In the genomic region with DNA sequence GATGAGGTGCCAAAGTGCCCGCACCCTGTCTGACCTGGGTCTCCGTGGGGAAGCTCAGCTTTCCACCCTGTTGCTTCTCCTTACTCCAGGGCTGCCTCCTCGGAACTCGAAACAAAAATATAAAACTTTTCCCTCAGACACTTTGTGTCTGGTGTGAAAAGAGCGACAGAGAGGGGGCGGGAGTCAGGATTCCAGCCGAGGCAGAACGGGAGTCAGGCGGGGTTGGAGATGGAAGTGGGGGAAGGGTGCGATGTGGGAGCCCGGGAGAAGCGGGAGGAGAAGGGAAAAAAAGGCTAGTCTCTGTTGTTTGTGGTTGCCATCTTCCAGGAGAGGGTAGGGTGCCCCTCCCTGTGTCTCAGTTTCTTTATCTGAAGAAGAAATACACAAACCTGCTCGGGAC, we compare ENCODE assay signal across 9 mouse cellular contexts. TPM values are rescaled to one million over a fixed set of nuclear protein-coding genes. Genes with fewer than 3 reads are reported as not detected.
DNase-seq lines count a peak whose midpoint lies in the region; ATAC-seq lines count a peak whose summit lies in the region.
"Had no signal": no experiment of that assay in that cellular context is flagged by ENCODE, and none has a peak within 500 bp of the region (broad histone marks: within the 10 kb centered on the region; RNA-seq: fewer than 3 reads in every experiment).

No protein-coding gene starts in this region.

- peak overlapping the region; percentile 40; the same call in 1 of the 2 replicates for H3K9ac ChIP-seq in kidney, embryonic 16.5 days (replicated peaks; ENCODE audit: low read length)
- H3K9ac ChIP-seq in embryonic facial prominence, embryonic 13.5 days, result peak overlapping the region; percentile 22; the same call in 1 of the 2 replicates
- H3K9ac ChIP-seq in hindbrain, embryonic 14.5 days, result no peak overlapping the region
- no peak overlapping the region for H3K9ac ChIP-seq in midbrain, embryonic 13.5 days (replicated peaks)

- no peak for ATAC-seq in kidney, embryonic 16.5 days (ENCODE audit: low FRiP score, low TSS enrichment)
- no peak for ATAC-seq in embryonic facial prominence, embryonic 13.5 days (ENCODE audit: insufficient number of reproducible peaks, insufficient read depth, low FRiP score, low TSS enrichment, low read depth)
- no peak for ATAC-seq in hindbrain, embryonic 14.5 days (ENCODE audit: low FRiP score)
- no peak for ATAC-seq in midbrain, embryonic 13.5 days
- no peak for ATAC-seq in megakaryocyte, adult 5-6 weeks (ENCODE audit: poor library complexity, severe bottlenecking)

- no peak overlapping the region; the same call in 1 of the 2 replicates for H3K4me3 ChIP-seq in kidney, embryonic 16.5 days (ENCODE audit: low read length)
- H3K4me3 ChIP-seq in embryonic facial prominence, embryonic 13.5 days, result no peak overlapping the region
- H3K4me3 ChIP-seq in hindbrain, embryonic 14.5 days (replicated peaks; ENCODE audit: low read length), result no peak overlapping the region
- no peak overlapping the region for H3K4me3 ChIP-seq in midbrain, embryonic 13.5 days (replicated peaks)
- H3K4me3 ChIP-seq: megakaryocyte, embryonic 14.5 days had no signal

- peak overlapping the region; percentile 41 for H3K4me2 ChIP-seq in kidney, embryonic 16.5 days (replicated peaks; ENCODE audit: low read depth, low read length)
- H3K4me2 ChIP-seq in embryonic facial prominence, embryonic 13.5 days, result peak overlapping the region; percentile 39
- peak overlapping the region; percentile 26 for H3K4me2 ChIP-seq in hindbrain, embryonic 14.5 days (replicated peaks)
- H3K4me2 ChIP-seq in midbrain, embryonic 13.5 days (replicated peaks), result peak overlapping the region; percentile 30

- peaks cover 36% of the 10 kb centered on the region for H3K4me1 ChIP-seq in kidney, embryonic 16.5 days (ENCODE audit: insufficient read depth, low read length)
- peaks cover 28% of the 10 kb centered on the region for H3K4me1 ChIP-seq in embryonic facial prominence, embryonic 13.5 days
- peaks cover 32% of the 10 kb centered on the region for H3K4me1 ChIP-seq in hindbrain, embryonic 14.5 days (replicated peaks; ENCODE audit: control insufficient read depth, insufficient read depth, low read length)
- H3K4me1 ChIP-seq in midbrain, embryonic 13.5 days (replicated peaks), result peaks cover 52% of the 10 kb centered on the region

- H3K9me3 ChIP-seq in kidney, embryonic 16.5 days (ENCODE audit: low read length), result no peaks in the 10 kb centered on the region
- H3K9me3 ChIP-seq in embryonic facial prominence, embryonic 13.5 days, result no peaks in the 10 kb centered on the region
- no peaks in the 10 kb centered on the region for H3K9me3 ChIP-seq in hindbrain, embryonic 14.5 days (ENCODE audit: control insufficient read depth, low read length)
- H3K9me3 ChIP-seq in midbrain, embryonic 13.5 days, result no peaks in the 10 kb centered on the region

- DNase-seq in kidney, adult 9 months, result no peak
- no peak for DNase-seq in hindbrain, embryonic 14.5 days (ENCODE audit: low spot score)
- DNase-seq in cerebellum, postnatal 14 days, result no peak
- DNase-seq in urinary bladder, adult 18-20 months (ENCODE audit: low spot score in 2 of 2), result no peak

- H3K27me3 ChIP-seq in kidney, embryonic 16.5 days (ENCODE audit: insufficient read depth, low read length), result no peaks in the 10 kb centered on the region
- H3K27me3 ChIP-seq in embryonic facial prominence, embryonic 13.5 days, result no peaks in the 10 kb centered on the region; the same call in 1 of the 2 replicates
- no peaks in the 10 kb centered on the region for H3K27me3 ChIP-seq in hindbrain, embryonic 14.5 days (ENCODE audit: control insufficient read depth, insufficient read depth, low read length)
- no peaks in the 10 kb centered on the region for H3K27me3 ChIP-seq in midbrain, embryonic 13.5 days

- 4% methylated on average over 13 of the region's 13 CpGs for WGBS in kidney, embryonic 16.5 days
- 9% methylated on average over 13 of the region's 13 CpGs for WGBS in embryonic facial prominence, embryonic 13.5 days
- 4% methylated on average over 13 of the region's 13 CpGs for WGBS in hindbrain, embryonic 14.5 days
- WGBS in midbrain, embryonic 13.5 days, result 7% methylated on average over 13 of the region's 13 CpGs

- H3K27ac ChIP-seq in kidney, embryonic 16.5 days (ENCODE audit: low read length), result peak overlapping the region; percentile 90
- H3K27ac ChIP-seq in embryonic facial prominence, embryonic 13.5 days, result no peak overlapping the region
- peak overlapping the region; percentile 39; the same call in 1 of the 2 replicates for H3K27ac ChIP-seq in hindbrain, embryonic 14.5 days
- peak overlapping the region; percentile 84 for H3K27ac ChIP-seq in midbrain, embryonic 13.5 days

- no peaks in the 10 kb centered on the region for H3K36me3 ChIP-seq in kidney, embryonic 16.5 days (ENCODE audit: insufficient read depth, low read length)
- H3K36me3 ChIP-seq in embryonic facial prominence, embryonic 13.5 days, result no peaks in the 10 kb centered on the region
- H3K36me3 ChIP-seq in hindbrain, embryonic 14.5 days (replicated peaks; ENCODE audit: control insufficient read depth, insufficient read depth), result no peaks in the 10 kb centered on the region
- H3K36me3 ChIP-seq in midbrain, embryonic 13.5 days, result no peaks in the 10 kb centered on the region

RNA-seq across cellular contexts. Expression of gene Camk2n1, which starts 41.7 kb away (rescaled TPM):
- 6.2 and 6.4 TPM in 2 replicates for polyA plus RNA-seq in kidney, embryonic 16.5 days (2015; fragmentation: Nextera tagmentation; extraction: Ambion mirVana)
- polyA plus RNA-seq in embryonic facial prominence, embryonic 13.5 days (2015; fragmentation: Nextera tagmentation; extraction: Ambion mirVana), result 2.4 and 2.5 TPM in 2 replicates
- polyA plus RNA-seq in hindbrain, embryonic 14.5 days (2014; fragmentation: Nextera tagmentation; extraction: Ambion mirVana), result 17.1 and 17.2 TPM in 2 replicates
- 13.0 and 13.4 TPM in 2 replicates for polyA plus RNA-seq in midbrain, embryonic 13.5 days (2015; fragmentation: Nextera tagmentation; extraction: Ambion mirVana)
- 0.21 and 0.40 TPM in 2 replicates for total RNA-seq in megakaryocyte, adult 5-6 weeks (2015)
- total RNA-seq in megakaryocyte, adult 5-6 weeks (2017), result 0.04 TPM in 1 of 2 replicates, not detected in the other

Comparison
In these comparisons a context has a peak if more than half of its experiments do, and no peak if none do; other contexts are left out.
1. H3K9ac ChIP-seq: peak in kidney, embryonic 16.5 days (single experiment) and embryonic facial prominence, embryonic 13.5 days (single experiment); none in hindbrain, embryonic 14.5 days (single experiment) and midbrain, embryonic 13.5 days (single experiment).
2. Peak in every context shown above with its lines, with median percentiles within 50 percentile points of each other: H3K4me2 ChIP-seq.